In genomic region chr8:20119581-20119980, GRCm38 (mm10) we compare ENCODE assay signal across 7 mouse cellular contexts.
DNase-seq lines count a peak whose midpoint lies in the region; ATAC-seq and TF ChIP-seq lines count a peak whose summit lies in the region.
"Not testable (repeated sequence)": the region's sequence is repeated elsewhere in the genome, so short reads cannot be mapped to it uniquely, and the experiment has no call there.

No protein-coding gene starts in this region.

- H3K4me3 ChIP-seq in CH12.LX (replicated peaks in 1 of 3; ENCODE audit: low read depth in 2 of 3, low read length in 2 of 3, poor library complexity in 1 of 3); intestine, embryonic 14.5 days (ENCODE audit: low read depth, low read length); liver, embryonic 11.5 days (ENCODE audit: low read depth, low read length); neural tube, embryonic 11.5 days (ENCODE audit: low read depth, low read length); stomach, postnatal 0 days (ENCODE audit: low read depth, low read length): not testable (repeated sequence)

- not testable (repeated sequence) for TF ChIP-seq RAD21 in CH12.LX (IDR thresholded peaks at IDR 0.05; ENCODE audit: low read depth, low read length)

- TF ChIP-seq CTCF in CH12.LX (conservative IDR thresholded peaks at IDR 0.05 in 1 of 2, IDR thresholded peaks at IDR 0.05 in 1 of 2; ENCODE audit: low read depth in 2 of 2, low read length in 2 of 2); stomach, postnatal 0 days (IDR thresholded peaks at IDR 0.05; ENCODE audit: low read depth): not testable (repeated sequence)

- not testable (repeated sequence) for H3K9me3 ChIP-seq in CH12.LX (replicated peaks; ENCODE audit: low read length); intestine, embryonic 14.5 days (ENCODE audit: control insufficient read depth, low read length); liver, embryonic 11.5 days (ENCODE audit: control insufficient read depth, low read length); neural tube, embryonic 11.5 days (ENCODE audit: control insufficient read depth, low read length); stomach, postnatal 0 days (ENCODE audit: control insufficient read depth, low read length)

- H3K27me3 ChIP-seq in CH12.LX (replicated peaks); intestine, embryonic 14.5 days (replicated peaks; ENCODE audit: control insufficient read depth, insufficient read depth, low read length); liver, embryonic 11.5 days (replicated peaks; ENCODE audit: control insufficient read depth, insufficient read depth, low read length); neural tube, embryonic 11.5 days (ENCODE audit: control insufficient read depth, insufficient read depth, low read length); stomach, postnatal 0 days (ENCODE audit: control insufficient read depth, insufficient read depth, low read length): not testable (repeated sequence)

- DNase-seq in CH12.LX (ENCODE audit: extremely low read depth) = peak; percentile 3
- peak; percentile 1 for DNase-seq in ZHBTc4 (ENCODE audit: low read depth, low spot score)
- peak; percentile 5 for DNase-seq in gastrocnemius, postnatal 10 days
- peak; percentile 27 for DNase-seq in intestine, embryonic 14.5 days (ENCODE audit: low spot score)
- peak; percentile 0 for DNase-seq in liver, embryonic 11.5 days (ENCODE audit: low spot score)
- peak; percentile 4 for DNase-seq in neural tube, embryonic 11.5 days (ENCODE audit: low spot score)
- DNase-seq in stomach, postnatal 0 days (ENCODE audit: low spot score) = peak; percentile 9

- not testable (repeated sequence) for H3K4me2 ChIP-seq in CH12.LX (ENCODE audit: insufficient read depth, low read depth, poor library complexity, severe bottlenecking); intestine, embryonic 14.5 days (ENCODE audit: low read length); liver, embryonic 11.5 days; neural tube, embryonic 11.5 days (ENCODE audit: low read depth); stomach, postnatal 0 days (replicated peaks; ENCODE audit: low read depth)

- in situ Hi-C loops in CH12.LX (cut with MboI; ENCODE audit: low pct_ligation_motif_present, low pct_unique_long_range_greater_than_20kb, low sequenced_read_pairs) = not testable (repeated sequence)

- TF ChIP-seq EP300 in CH12.LX (IDR thresholded peaks at IDR 0.05; ENCODE audit: low read length); stomach, postnatal 0 days (optimal IDR thresholded peaks at IDR 0.05): not testable (repeated sequence)

- ATAC-seq in intestine, embryonic 14.5 days (replicated peaks; ENCODE audit: low FRiP score, low TSS enrichment, low read depth); liver, embryonic 11.5 days (replicated peaks; ENCODE audit: low FRiP score); neural tube, embryonic 11.5 days (ENCODE audit: insufficient read depth, low FRiP score, low TSS enrichment); stomach, postnatal 0 days (ENCODE audit: low FRiP score, low TSS enrichment): not testable (repeated sequence)

- not testable (repeated sequence) for TF ChIP-seq POLR2A in CH12.LX (IDR thresholded peaks at IDR 0.05; ENCODE audit: low read depth, low read length)

- not testable (repeated sequence) for H3K9ac ChIP-seq in CH12.LX (ENCODE audit: insufficient read depth, low read depth); intestine, embryonic 14.5 days (ENCODE audit: low read length); liver, embryonic 11.5 days (ENCODE audit: low read depth, low read length); neural tube, embryonic 11.5 days (ENCODE audit: low read length); stomach, postnatal 0 days (ENCODE audit: low read length)

- not testable (repeated sequence) for H3K4me1 ChIP-seq in CH12.LX (ENCODE audit: control insufficient read depth in 1 of 2, insufficient read depth in 2 of 2); intestine, embryonic 14.5 days (replicated peaks; ENCODE audit: control insufficient read depth, insufficient read depth, low read length); liver, embryonic 11.5 days (replicated peaks; ENCODE audit: control insufficient read depth, insufficient read depth, low read length); neural tube, embryonic 11.5 days (ENCODE audit: control insufficient read depth, insufficient read depth, low read length); stomach, postnatal 0 days (replicated peaks; ENCODE audit: control insufficient read depth, insufficient read depth)

- dilution Hi-C loops in CH12.LX (cut with MboI; ENCODE audit: extremely low pct_ligation_motif_present, extremely low pct_unique_long_range_greater_than_20kb, low sequenced_read_pairs) = not testable (repeated sequence)

- not testable (repeated sequence) for H3K27ac ChIP-seq in CH12.LX (ENCODE audit: insufficient read depth, low read depth); intestine, embryonic 14.5 days (ENCODE audit: low read depth); liver, embryonic 11.5 days (ENCODE audit: low read depth, low read length); neural tube, embryonic 11.5 days (ENCODE audit: low read depth, low read length); stomach, postnatal 0 days (replicated peaks)

- 77% methylated on average over 3 of the region's 4 CpGs for WGBS in intestine, embryonic 14.5 days
- 75% methylated on average over 4 of the region's 4 CpGs for WGBS in liver, embryonic 11.5 days
- 83% methylated on average over 4 of the region's 4 CpGs for WGBS in neural tube, embryonic 11.5 days
- 80% methylated on average over 4 of the region's 4 CpGs for WGBS in stomach, postnatal 0 days

- H3K36me3 ChIP-seq in CH12.LX (replicated peaks in 1 of 2; ENCODE audit: control insufficient read depth in 1 of 2, insufficient read depth in 1 of 2, low read length in 1 of 2); intestine, embryonic 14.5 days (ENCODE audit: control insufficient read depth, insufficient read depth, low read length); liver, embryonic 11.5 days (ENCODE audit: control insufficient read depth, insufficient read depth, low read length); neural tube, embryonic 11.5 days (ENCODE audit: control insufficient read depth, insufficient read depth, low read length); stomach, postnatal 0 days (ENCODE audit: control insufficient read depth, insufficient read depth, low read length): not testable (repeated sequence)

- H3K79me2 ChIP-seq in CH12.LX (replicated peaks; ENCODE audit: control insufficient read depth, extremely low read depth, insufficient read depth, poor library complexity, severe bottlenecking) = not testable (repeated sequence)
